Mouse (Mus musculus): ENCODE data around the gene Ptcra.
"Not testable (repeated sequence)": the region's sequence is repeated elsewhere in the genome, so short reads cannot be mapped to it uniquely, and the experiment has no call there.

Gene Ptcra

GRCm38 (mm10) chr17:46763544-46763943 lies at the start of gene Ptcra:
TSS of gene Ptcra (minus strand) at chr17:46763712.
- DNase-seq (ENCODE audit: low spot score), result no peak

- DNase-seq (ENCODE audit: low spot score), result no peak
Observed at GRCm38 (mm10) chr17:46812442-46812841, 48.9 kb upstream of the Ptcra start.

DNA sequence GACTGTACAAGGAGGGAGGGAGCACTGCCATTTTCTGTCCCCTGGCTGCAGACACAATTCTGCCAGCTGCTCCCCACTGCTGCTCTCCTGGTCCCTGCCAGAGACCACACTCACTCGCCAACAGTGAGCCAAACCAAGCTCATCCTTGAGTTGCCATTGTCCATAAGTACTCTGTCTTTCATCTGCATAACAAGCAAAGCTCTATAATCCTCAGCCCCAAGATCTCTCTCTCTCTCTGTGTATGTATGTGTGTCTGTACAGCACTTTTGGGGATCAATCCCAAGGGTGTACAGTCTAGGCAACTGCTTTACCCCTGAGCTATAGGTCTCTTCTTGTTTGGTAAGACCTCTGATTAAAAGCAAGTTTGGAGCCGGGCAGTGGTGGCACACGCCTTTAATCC lies 47.2 kb upstream of the Ptcra start:
- no peak for DNase-seq (ENCODE audit: low spot score)

GRCm38 (mm10) chr17:46809131-46809830 lies 45.8 kb upstream of the Ptcra start:
- DNase-seq (ENCODE audit: low spot score), result no peak

DNA sequence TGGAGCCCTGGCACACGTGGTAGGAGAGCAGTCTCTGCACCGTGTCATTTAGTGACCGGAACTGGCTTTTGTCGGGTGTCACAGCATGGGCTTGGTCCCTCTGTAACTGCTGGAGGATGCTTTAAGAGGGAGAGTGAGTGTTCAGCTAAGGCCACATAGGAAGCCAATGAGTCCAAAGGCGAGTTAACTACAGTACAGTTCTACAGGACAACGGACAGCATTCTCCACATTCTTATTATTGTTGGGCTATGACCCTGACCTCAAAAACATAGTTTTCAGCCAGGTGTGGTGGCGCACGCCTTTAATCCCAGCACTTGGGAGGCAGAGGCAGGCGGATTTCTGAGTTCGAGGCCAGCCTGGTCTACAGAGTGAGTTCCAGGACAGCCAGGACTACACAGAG lies 44.9 kb upstream of the Ptcra start:
- DNase-seq (ENCODE audit: low spot score), result no peak

GRCm38 (mm10) chr17:46801761-46802160 lies 38.2 kb upstream of the Ptcra start:
- no peak for DNase-seq (ENCODE audit: low spot score)

DNA sequence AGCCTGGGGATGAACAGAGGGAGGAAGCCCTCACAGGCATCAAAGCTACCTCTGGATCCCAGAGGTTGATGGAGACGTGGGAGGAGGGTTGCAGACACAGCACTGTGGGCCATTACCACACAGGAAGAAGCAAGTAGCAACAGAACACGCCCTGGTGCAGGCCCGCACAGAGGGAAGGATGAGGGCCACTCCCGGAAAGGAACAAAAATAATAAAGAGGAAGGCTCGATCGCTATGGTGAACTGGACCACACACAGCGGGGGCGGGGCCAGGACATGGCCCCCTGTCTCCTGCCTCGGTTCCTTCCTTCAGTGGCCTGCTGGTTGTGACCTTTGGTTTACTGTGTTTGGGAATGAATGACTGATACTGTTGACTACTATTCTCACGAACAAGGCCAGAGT lies 36.2 kb upstream of the Ptcra start:
- DNase-seq (ENCODE audit: low spot score), result no peak

GRCm38 (mm10) chr17:46797386-46797785 lies 33.9 kb upstream of the Ptcra start:
- DNase-seq (ENCODE audit: low spot score), result peak; percentile 37

DNA sequence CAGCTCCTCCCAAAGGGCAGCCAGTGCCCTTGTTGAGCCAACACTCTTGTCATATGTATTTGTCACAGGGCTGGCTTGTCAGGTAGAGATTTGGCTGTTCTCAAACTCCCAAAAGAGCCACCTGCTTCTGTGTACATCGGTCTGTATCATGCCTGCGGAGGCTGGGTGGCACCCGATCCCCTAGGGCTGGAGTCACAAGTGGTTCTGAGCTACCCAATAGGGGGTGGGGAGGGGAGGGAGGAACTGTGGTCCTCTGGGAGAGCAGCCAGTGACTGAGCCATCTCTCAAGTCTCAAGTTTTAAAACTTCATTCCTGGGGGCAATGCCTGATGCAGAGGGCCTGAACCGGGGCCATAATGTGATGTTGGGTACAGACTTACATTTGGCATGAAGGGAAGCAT lies 33.2 kb upstream of the Ptcra start:
- no peak for DNase-seq (ENCODE audit: low spot score)

DNA sequence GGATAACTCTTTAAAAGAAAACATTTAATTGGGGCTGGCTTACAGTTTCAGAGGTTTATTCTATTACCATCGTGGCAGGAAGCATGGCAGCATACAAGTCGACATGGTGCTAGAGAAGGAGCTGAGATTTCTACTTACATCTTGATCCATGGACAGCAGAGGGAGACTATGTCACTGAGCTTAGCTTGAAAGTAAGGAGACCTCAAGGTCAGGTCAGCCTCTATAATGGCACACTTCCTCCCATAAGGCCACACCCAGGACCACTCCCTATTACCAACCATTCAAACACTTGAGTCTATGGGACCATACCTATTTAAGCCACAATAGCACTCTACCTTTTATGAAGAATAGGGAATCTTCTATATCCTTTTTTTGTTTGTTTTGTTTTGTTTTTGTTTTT lies 29.5 kb upstream of the Ptcra start:
- DNase-seq (ENCODE audit: low spot score), result no peak

DNA sequence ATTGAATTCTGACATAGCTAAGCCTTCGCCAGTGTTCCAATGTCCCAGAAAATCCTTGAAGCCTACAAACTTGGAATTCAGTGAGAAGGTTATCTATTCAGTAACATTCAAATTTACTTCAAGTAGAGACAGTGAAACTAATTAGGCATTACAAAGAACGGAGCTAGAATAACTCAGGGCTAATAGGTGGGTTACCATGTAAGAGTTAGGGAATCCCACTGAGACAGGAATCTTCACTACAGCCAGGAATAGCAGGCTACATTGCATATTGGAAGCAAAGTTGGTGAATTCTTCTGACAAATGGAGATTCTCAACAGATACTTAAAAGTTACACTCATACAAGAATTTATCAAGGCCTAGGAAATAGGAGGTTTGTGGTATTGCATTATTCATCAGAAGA lies 24.5 kb upstream of the Ptcra start:
- not testable (repeated sequence) for DNase-seq (ENCODE audit: low spot score)

DNA sequence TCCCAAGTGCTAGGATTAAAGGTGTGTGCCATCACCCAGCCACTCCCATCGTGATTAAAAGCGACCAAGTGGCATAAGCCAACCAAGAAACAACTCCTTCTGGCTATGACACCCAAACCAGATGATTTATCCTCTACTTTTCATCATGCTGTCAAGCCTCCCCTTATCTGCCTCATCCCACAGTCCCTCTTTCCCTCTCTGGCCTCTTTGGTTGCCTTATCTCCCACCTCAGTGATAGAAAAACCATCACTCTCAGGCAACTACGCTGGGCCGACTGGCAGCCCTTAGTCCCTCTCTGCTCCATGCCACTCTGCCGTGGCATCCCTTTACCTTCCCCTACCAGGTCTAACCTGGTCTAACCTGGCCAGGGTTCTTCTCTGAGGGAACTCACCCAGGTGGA lies 23.4 kb upstream of the Ptcra start:
- no peak for DNase-seq (ENCODE audit: low spot score)

- DNase-seq (ENCODE audit: low spot score), result no peak
Observed at GRCm38 (mm10) chr17:46783222-46783565, 19.7 kb upstream of the Ptcra start.

- peak; percentile 95 for DNase-seq (ENCODE audit: low spot score)
Observed at GRCm38 (mm10) chr17:46782341-46783221, 19.1 kb upstream of the Ptcra start, which contains the start of gene Rpl7l1. TSS of gene Rpl7l1 (minus strand) at chr17:46782672.

GRCm38 (mm10) chr17:46781876-46782275 lies 18.4 kb upstream of the Ptcra start:
- no peak for DNase-seq (ENCODE audit: low spot score)

GRCm38 (mm10) chr17:46776087-46776486 lies 12.6 kb upstream of the Ptcra start:
- DNase-seq (ENCODE audit: low spot score), result no peak

GRCm38 (mm10) chr17:46775070-46775469 lies 11.6 kb upstream of the Ptcra start:
- no peak for DNase-seq (ENCODE audit: low spot score)

DNA sequence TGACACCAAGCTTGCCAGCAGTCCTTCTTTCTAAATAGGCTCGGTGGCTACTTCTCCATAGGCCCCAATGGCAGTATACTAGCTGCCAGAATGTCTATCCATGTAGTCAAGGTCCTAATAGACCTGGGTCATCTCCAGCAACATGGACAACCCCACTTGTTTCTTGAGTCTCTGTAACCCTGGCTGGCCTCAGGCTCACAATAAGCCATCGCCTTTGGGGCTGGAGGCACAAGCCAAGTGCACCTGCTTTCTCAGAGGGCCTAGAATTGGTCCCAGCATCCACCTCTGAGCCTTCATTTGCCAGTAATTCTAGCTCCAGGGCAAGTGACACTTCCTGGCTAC lies 10.6 kb upstream of the Ptcra start:
- no peak for DNase-seq (ENCODE audit: low spot score)

GRCm38 (mm10) chr17:46773278-46774130 lies 10.0 kb upstream of the Ptcra start:
- DNase-seq (ENCODE audit: low spot score), result peak; percentile 64

GRCm38 (mm10) chr17:46772404-46773277 lies 9.1 kb upstream of the Ptcra start, which contains the start of gene 2310039H08Rik:
TSS of gene 2310039H08Rik (plus strand) at chr17:46772635.
- peak; percentile 96 for DNase-seq (ENCODE audit: low spot score)

- DNase-seq (ENCODE audit: low spot score), result no peak
Observed at GRCm38 (mm10) chr17:46772038-46772403, 8.5 kb upstream of the Ptcra start.

DNA sequence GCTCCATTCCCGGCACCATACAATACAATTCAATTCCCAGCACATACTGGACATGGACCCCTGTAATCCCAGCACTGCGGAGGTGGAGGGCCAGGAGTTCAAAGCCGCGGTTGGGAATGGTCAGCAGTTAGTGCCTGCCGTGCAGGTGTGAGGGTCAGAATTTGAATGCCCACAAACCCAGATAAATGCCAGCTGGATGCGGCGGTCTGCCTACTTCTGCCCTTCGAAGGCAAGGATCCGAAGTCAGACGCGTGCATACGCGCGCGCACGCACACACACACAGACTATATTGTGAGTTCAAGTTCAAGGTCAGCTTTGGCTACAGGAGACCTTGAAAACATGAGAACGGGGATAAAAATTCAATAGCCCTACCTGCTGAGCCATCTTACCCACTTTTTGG lies 8.1 kb upstream of the Ptcra start:
- no peak for DNase-seq (ENCODE audit: low spot score)
